In the genomic region with DNA sequence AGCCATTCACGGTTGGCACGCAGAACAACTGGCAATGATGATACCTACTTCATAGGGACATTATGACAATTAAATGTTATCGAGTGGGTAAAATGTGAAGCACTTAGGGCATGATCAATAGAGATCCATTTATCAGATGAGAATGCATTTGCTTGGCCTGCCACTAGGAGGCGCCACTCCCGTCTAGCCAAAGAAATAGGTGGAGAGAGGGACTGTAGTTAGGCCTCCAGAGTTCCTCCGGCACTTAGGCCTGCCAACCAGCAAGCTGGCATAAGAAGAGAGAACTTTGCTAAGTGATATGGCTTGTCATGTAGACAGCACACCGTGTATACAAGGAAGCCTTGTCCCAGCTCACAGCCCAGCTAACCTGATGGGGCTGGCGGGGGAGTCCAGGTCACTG, we compare ENCODE assay signal across 10 mouse cellular contexts. TPM values are rescaled to one million over a fixed set of nuclear protein-coding genes. Genes with fewer than 3 reads are reported as not detected.
A peak's percentile ranks its signal among the peaks of the same experiment; 100 is the strongest.
DNase-seq lines count a peak whose midpoint lies in the region; TF ChIP-seq lines count a peak whose summit lies in the region.
"Had no signal": no experiment of that assay in that cellular context is flagged by ENCODE, and none has a peak within 500 bp of the region (broad histone marks: within the 10 kb centered on the region; RNA-seq: fewer than 3 reads in every experiment).

No protein-coding gene starts in this region.

- intact Hi-C loops in left cerebral cortex, postnatal 25 days (cut with DNase I) = loop anchor here (1.0 kb wide), 1 partner anchor 68 kb away; no protein-coding TSS in a partner anchor

- peak; percentile 97 for TF ChIP-seq CTCF in layer of hippocampus, adult 2 months (conservative IDR thresholded peaks at IDR 0.05)

- H3K27ac ChIP-seq in layer of hippocampus, adult 2 months = no peak overlapping the region
- H3K27ac ChIP-seq: heart, embryonic 15.5 days had no signal

- no peak overlapping the region for H3K4me3 ChIP-seq in layer of hippocampus, adult 2 months
- H3K4me3 ChIP-seq: heart, embryonic 15.5 days; megakaryocyte, embryonic 14.5 days had no signal

- DNase-seq in cerebellum, adult 8-10 months = peak; percentile 54
- DNase-seq in cerebellum, adult 11-12 months = no peak
- DNase-seq in layer of hippocampus, adult 2 months (ENCODE audit: low spot score in 2 of 2) = peak in 1 of 2 experiments; percentile 69
- DNase-seq in layer of hippocampus, adult 9-11 months = no peak
- DNase-seq in MN1 (ENCODE audit: low spot score) = peak; percentile 44
- DNase-seq in kidney, postnatal 25 days = peak; percentile 58 to 65
- peak; percentile 54 to 86 for DNase-seq in spleen, postnatal 4 days (ENCODE audit: low spot score in 2 of 2)
- DNase-seq in left cerebral cortex, postnatal 25 days (ENCODE audit: low spot score in 2 of 2) = no peak

RNA-seq across cellular contexts. Expression of a gene that starts 3.8 kb away (rescaled TPM):
- total RNA-seq in layer of hippocampus, adult 2 months (2021) = not detected
- not detected for total RNA-seq in left cerebral cortex, postnatal 25 days (2021)

RNA-seq across cellular contexts. Expression of a gene that starts 4.2 kb away (rescaled TPM):
- total RNA-seq in layer of hippocampus, adult 2 months (2021) = 10 to 100 TPM; 22.5 to 27.5 TPM
- total RNA-seq in left cerebral cortex, postnatal 25 days (2021) = 10 to 100 TPM in 1 of 2 experiments, 1 to 10 TPM in 1; 8.0 to 11.1 TPM

RNA-seq across cellular contexts. Expression of a gene that starts 15.7 kb away (rescaled TPM):
- total RNA-seq in layer of hippocampus, adult 2 months (2021) = under 1 TPM; 0.22 to 0.28 TPM
- under 1 TPM in 1 of 2 experiments, not detected in 1; 0.07 TPM for total RNA-seq in left cerebral cortex, postnatal 25 days (2021)

RNA-seq across cellular contexts. Expression of a gene that starts 19.1 kb away (rescaled TPM):
- 100 to 1,000 TPM; 199 to 218 TPM for total RNA-seq in layer of hippocampus, adult 2 months (2021)
- 100 to 1,000 TPM; 164 to 182 TPM for total RNA-seq in left cerebral cortex, postnatal 25 days (2021)

RNA-seq across cellular contexts. Expression of a gene that starts 31.2 kb away (rescaled TPM):
- total RNA-seq in layer of hippocampus, adult 2 months (2021) = 1 to 10 TPM; 5.8 to 7.1 TPM
- 10 to 100 TPM in 1 of 2 experiments, 1 to 10 TPM in 1; 8.9 to 10.4 TPM for total RNA-seq in left cerebral cortex, postnatal 25 days (2021)

Comparison
In these comparisons a context has a peak if more than half of its experiments do, and no peak if none do; other contexts are left out.
1. DNase-seq: peak in cerebellum, adult 8-10 months (single experiment), MN1 (single experiment), kidney, postnatal 25 days (2 of 2) and spleen, postnatal 4 days (2 of 2); none in cerebellum, adult 11-12 months (single experiment), layer of hippocampus, adult 9-11 months (single experiment) and left cerebral cortex, postnatal 25 days (0 of 2).